Mouse (Mus musculus): ENCODE measurements around the gene Btbd35f6. TPM values are rescaled to one million over a fixed set of nuclear protein-coding genes. Genes with fewer than 3 reads are reported as not detected.
"Not testable (repeated sequence)": the region's sequence is repeated elsewhere in the genome, so short reads cannot be mapped to it uniquely, and the experiment has no call there.

Gene Btbd35f6
- total RNA-seq (2022), result not detected

DNA sequence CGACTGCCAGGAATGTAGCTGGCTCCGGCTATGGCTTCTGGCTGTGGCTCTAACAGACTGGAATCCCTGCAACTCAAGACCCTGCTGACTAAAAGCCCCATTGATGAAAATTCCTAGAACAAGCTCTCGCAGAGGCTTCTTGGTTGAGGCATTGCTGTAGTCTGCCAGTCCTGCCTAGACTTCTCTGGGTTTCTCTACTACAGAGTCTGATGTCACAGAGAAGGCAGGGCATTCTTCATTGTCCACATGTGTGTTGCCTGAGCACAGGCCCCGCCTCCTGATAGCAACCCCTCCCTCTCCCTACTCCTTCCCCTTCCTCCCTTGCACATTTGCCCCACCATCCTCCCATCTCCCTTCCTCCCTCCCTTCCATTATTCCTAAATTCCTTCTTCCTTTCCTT is at the start of gene Btbd35f6:
Btbd35f6 (minus strand) TSS at position 101 of the 400 bp plus-strand sequence.
- DNase-seq, result not testable (repeated sequence)

- DNase-seq, result not testable (repeated sequence)
Observed at GRCm38 (mm10) chrX:33986716-33987115, 30.4 kb upstream of the Btbd35f6 start, which contains the start of gene Gm21870. Gene Gm21870 (minus strand): TSS chrX:33986816.

GRCm38 (mm10) chrX:33930216-33930615 is 26.1 kb downstream of the Btbd35f6 start:
- not testable (repeated sequence) for DNase-seq

- not testable (repeated sequence) for DNase-seq
Observed at GRCm38 (mm10) chrX:33928225-33928624, 28.1 kb downstream of the Btbd35f6 start.

- DNase-seq, result not testable (repeated sequence)
Observed at GRCm38 (mm10) chrX:33926344-33926743, 30.0 kb downstream of the Btbd35f6 start.

- DNase-seq, result not testable (repeated sequence)
Observed at GRCm38 (mm10) chrX:33925420-33925819, 30.9 kb downstream of the Btbd35f6 start.

Other genes with a start within 250 kb of the Btbd35f6 start
- not detected for gene Gm21870, start 30.3 kb upstream of the Btbd35f6 start, total RNA-seq (2022)
- gene Btbd35f9, start 205.0 kb upstream of the Btbd35f6 start, total RNA-seq (2022), result not detected